Mouse (Mus musculus): ENCODE measurements around the gene 2300002M23Rik. TPM values are rescaled to one million over a fixed set of nuclear protein-coding genes. Genes with fewer than 3 reads are reported as not detected.

2300002M23Rik gene
- polyA plus RNA-seq, 1 experiment from 2014 or later: not detected

DNA sequence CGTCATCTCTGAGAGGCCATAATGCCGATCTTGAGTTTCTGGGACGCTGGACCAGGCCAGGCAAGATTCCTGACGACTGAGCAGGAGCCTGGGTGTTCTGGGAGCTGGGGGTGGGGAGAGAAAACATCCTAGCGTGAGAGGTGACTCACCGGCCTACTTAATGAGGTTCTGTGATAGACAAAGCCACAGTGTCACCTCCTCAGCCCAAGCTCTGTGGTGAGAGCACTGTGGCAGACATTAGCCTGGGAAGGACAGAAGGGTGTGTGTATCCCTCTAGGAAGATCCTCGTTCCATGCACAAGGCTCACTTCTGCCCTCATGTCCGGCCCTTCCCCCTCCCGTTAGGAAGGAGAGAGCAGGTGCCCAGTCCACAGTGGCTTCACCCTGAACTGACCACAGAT, 9.9 kb upstream of the 2300002M23Rik start:
- 79% methylated on average over 9 of the region's 9 CpGs for WGBS
- no peaks in the 10 kb centered on the region for H3K36me3 ChIP-seq
- H3K9me3 ChIP-seq: no peaks in the 10 kb centered on the region
- ATAC-seq (ENCODE audit: low FRiP score, low read depth): no peak
- H3K27me3 ChIP-seq (replicated peaks): no peaks in the 10 kb centered on the region
- no peaks in the 10 kb centered on the region for H3K4me1 ChIP-seq
- no peak overlapping the region for H3K4me2 ChIP-seq (replicated peaks)
- H3K4me3 ChIP-seq: no peak overlapping the region
- H3K27ac ChIP-seq: no peak overlapping the region
- no peak overlapping the region for H3K9ac ChIP-seq

DNA sequence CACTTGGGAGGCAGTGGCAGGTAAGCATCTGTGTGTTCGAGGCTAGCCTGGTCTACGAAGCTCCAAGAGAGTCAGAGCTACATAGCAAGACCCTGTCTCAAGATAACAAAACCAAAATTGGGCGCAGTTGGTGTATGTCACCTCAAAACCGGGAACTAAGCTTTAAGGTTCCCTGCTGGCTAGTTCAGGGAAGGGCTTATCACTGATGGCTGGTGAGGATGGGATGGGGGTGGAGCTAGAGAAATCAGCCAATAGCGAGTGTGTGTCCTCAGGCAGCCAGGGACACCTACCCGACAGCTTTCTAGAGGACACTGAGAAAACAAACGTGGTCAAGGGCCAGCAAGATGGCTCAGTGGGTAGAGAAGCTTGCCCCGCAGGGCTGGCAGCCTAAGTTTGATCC, 9.0 kb upstream of the 2300002M23Rik start:
- H3K27me3 ChIP-seq (replicated peaks): no peaks in the 10 kb centered on the region
- no peak overlapping the region for H3K9ac ChIP-seq
- no peak overlapping the region for H3K4me2 ChIP-seq (replicated peaks)
- 67% methylated on average over 8 of the region's 8 CpGs for WGBS
- ATAC-seq (ENCODE audit: low FRiP score, low read depth): no peak
- no peaks in the 10 kb centered on the region for H3K4me1 ChIP-seq
- H3K36me3 ChIP-seq: no peaks in the 10 kb centered on the region
- H3K4me3 ChIP-seq: no peak overlapping the region
- no peaks in the 10 kb centered on the region for H3K9me3 ChIP-seq
- no peak overlapping the region for H3K27ac ChIP-seq

DNA sequence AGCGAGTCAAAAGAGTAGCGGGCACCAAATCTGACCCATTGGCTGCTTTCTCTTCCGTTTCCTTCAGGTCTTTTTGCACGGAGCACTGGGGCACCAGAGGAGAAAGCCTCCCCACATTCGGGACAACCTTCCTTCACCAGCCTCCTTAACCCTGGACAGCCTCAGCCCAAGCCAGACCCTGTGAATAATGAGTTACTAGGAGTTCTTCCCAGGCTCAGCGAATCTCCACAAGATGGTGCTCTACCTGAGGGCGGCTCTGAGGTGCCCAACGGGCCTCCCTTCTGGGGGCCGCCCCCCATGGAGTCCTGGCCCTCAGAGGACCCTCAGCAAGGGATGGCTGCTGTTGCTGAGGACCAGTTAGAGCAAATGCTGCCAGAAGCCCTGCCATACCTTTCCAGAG, 517 bp downstream of the 2300002M23Rik start:
- no peaks in the 10 kb centered on the region for H3K36me3 ChIP-seq
- H3K27ac ChIP-seq: no peak overlapping the region
- H3K4me3 ChIP-seq: no peak overlapping the region
- WGBS: 26% methylated on average over 9 of the region's 9 CpGs
- no peak overlapping the region for H3K9ac ChIP-seq
- H3K27me3 ChIP-seq (replicated peaks): peaks cover 13% of the 10 kb centered on the region
- peaks cover 14% of the 10 kb centered on the region for H3K4me1 ChIP-seq
- H3K4me2 ChIP-seq (replicated peaks): no peak overlapping the region
- H3K9me3 ChIP-seq: no peaks in the 10 kb centered on the region
- ATAC-seq (ENCODE audit: low FRiP score, low read depth): no peak

DNA sequence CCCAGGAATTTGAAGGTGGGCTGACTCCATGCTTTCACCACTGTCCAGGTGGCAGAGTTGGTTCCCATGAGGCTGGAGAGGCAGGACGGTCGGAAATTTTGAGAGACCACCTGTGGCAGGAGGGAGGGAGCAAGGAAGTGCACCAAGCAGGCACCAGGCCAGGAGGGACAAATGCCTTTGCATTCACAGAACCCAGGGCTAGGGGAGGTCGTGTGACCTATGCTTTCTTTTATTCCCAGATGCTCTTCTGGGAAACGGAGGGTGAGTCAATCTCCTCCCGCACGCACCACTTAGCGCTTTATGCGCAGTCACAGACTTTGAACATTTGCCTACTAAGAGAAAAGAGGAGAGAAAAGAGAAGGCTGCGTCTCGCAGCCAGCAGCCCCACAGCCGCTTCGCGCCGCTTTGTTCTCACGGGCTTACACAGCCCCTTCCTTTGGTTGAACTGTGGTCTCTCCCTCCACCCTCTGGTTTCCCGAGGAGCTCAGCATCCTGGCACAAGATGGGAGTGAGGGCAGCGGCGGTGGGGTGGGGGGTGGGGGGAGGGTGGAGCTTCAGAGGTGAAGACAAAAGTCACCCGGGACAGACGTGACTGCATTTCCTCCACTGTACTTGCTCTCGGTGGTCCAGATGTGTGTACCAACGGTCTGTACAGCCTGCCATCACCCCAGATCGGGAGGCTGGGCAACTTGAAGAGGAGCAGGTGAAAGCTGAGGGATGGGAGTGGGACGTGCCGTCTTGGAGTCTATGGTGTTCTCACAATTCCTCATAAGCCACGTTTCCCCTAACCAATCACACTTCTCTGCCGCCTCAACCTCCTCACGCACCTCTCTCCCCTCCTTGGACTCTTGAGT, 2.1 kb downstream of the 2300002M23Rik start:
- no peaks in the 10 kb centered on the region for H3K9me3 ChIP-seq
- H3K4me2 ChIP-seq (replicated peaks): peak overlapping the region; percentile 60
- peaks cover 13% of the 10 kb centered on the region for H3K27me3 ChIP-seq (replicated peaks)
- peak; percentile 74 for ATAC-seq (ENCODE audit: low FRiP score, low read depth)
- H3K36me3 ChIP-seq: no peaks in the 10 kb centered on the region
- H3K27ac ChIP-seq: no peak overlapping the region
- peak overlapping the region; percentile 45 for H3K9ac ChIP-seq
- WGBS: 3% methylated on average over 28 of the region's 28 CpGs
- peaks cover 14% of the 10 kb centered on the region for H3K4me1 ChIP-seq
- H3K4me3 ChIP-seq: peak overlapping the region; percentile 19

DNA sequence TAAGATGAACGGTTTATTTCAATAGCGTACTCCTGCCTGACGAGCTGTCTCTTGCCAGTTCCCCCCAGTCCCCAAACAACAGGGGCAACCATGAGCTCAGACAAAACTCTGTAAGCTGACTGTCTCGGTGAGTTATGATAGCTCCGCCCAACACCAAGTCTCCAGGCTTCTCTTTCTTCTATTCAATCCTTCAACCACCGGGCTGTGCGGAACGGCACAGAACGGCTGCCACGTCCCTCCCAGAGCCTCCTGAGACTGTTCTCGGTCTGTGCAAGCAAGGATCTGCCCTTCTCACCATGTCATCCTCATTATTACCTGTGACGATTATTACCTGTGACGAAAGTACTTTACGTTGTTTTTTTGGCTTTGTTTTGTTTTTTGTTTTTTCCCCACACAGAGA, 3.6 kb downstream of the 2300002M23Rik start:
- no peak overlapping the region for H3K27ac ChIP-seq
- peak; percentile 52 for ATAC-seq (ENCODE audit: low FRiP score, low read depth)
- H3K9ac ChIP-seq: no peak overlapping the region
- peaks cover 13% of the 10 kb centered on the region for H3K27me3 ChIP-seq (replicated peaks)
- 38% methylated on average over 14 of the region's 14 CpGs for WGBS
- no peaks in the 10 kb centered on the region for H3K9me3 ChIP-seq
- H3K36me3 ChIP-seq: no peaks in the 10 kb centered on the region
- peaks cover 14% of the 10 kb centered on the region for H3K4me1 ChIP-seq
- no peak overlapping the region for H3K4me2 ChIP-seq (replicated peaks)
- no peak overlapping the region for H3K4me3 ChIP-seq

DNA sequence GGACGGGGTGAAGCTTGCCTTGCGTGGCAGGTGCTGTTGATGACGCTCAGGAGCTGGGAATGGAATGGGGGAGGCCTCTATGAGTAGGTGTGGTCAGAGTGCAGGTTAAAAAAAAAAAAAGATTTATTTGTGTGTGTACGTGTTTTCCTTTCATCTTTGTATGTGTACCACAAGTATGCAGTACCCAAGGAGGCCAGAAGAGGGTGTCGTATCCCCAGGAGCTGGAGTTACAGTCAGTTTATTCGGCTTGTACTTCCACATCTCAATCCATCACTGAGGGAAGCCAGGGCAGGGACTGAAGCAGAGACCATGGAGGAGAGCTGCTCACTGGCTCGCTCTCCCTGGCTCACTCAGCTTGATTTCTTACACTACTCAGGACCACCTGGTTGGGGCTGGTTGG, 4.2 kb downstream of the 2300002M23Rik start:
- Histone ChIP-seq H3K4me1 (peaks cover 14% of the 10 kb centered on the region), H3K27me3 (replicated peaks) (peaks cover 13% of the 10 kb centered on the region), H3K4me3 (no peak overlapping the region), H3K9me3 (no peaks in the 10 kb centered on the region), H3K27ac (no peak overlapping the region), H3K36me3 (no peaks in the 10 kb centered on the region), H3K4me2 (replicated peaks) (no peak overlapping the region), H3K9ac (no peak overlapping the region)
- ATAC-seq (ENCODE audit: low FRiP score, low read depth): no peak
- 96% methylated on average over 7 of the region's 7 CpGs for WGBS

DNA sequence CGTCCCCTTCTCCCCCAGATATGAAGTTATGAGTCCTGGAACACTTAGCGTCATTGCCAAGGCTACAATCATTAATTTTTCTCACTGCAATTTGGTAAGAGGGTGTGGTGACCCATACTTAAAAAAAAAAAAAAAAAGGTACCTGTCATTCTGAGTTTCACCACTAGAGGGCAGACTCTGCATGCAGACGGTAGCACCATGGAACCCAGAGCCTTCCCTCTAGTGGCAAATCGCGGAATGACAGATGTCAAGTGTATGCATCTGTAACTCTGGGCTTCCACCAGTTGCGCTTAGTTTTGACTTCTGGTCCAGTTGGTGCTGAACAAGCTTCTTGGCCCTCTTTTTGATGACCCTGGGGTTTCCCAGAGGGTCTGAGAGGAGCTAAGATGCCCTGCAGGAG, 11.0 kb downstream of the 2300002M23Rik start:
- 21% methylated on average over 6 of the region's 6 CpGs for WGBS
- ATAC-seq (ENCODE audit: low FRiP score, low read depth): no peak

DNA sequence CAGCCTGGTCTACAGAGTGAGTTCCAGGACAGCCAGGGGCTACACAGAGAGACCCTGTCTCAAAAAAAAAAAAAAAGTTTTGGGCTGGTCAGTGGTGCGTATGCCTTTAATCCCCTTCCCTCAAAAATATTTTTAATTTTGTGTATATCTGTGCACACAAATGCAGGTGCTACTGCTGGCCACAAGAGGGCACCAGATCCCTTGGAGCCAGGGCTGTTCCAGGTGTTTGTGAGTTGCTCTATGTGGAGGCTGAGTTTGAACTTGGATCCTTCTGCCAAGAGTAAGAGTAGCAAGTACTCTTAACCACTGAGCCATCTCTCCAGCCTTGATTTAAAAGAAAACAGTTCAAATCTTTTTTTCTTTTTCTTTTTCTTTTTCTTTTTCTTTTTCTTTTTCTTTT, 15.7 kb downstream of the 2300002M23Rik start:
- Histone ChIP-seq H3K9ac (no peak overlapping the region), H3K36me3 (no peaks in the 10 kb centered on the region), H3K4me1 (no peaks in the 10 kb centered on the region), H3K4me3 (no peak overlapping the region), H3K4me2 (replicated peaks) (no peak overlapping the region), H3K9me3 (no peaks in the 10 kb centered on the region), H3K27ac (no peak overlapping the region), H3K27me3 (replicated peaks) (no peaks in the 10 kb centered on the region)
- no peak for ATAC-seq (ENCODE audit: low FRiP score, low read depth)
- 85% methylated on average over 1 of the region's 1 CpGs for WGBS

More for the DNA sequence above, 11.0 kb downstream of the 2300002M23Rik start:
- H3K9me3 ChIP-seq: no peaks in the 10 kb centered on the region
- no peak overlapping the region for H3K4me3 ChIP-seq
- no peaks in the 10 kb centered on the region for H3K27me3 ChIP-seq (replicated peaks)
- no peak overlapping the region for H3K9ac ChIP-seq
- no peak overlapping the region for H3K27ac ChIP-seq
- no peaks in the 10 kb centered on the region for H3K36me3 ChIP-seq
- no peak overlapping the region for H3K4me2 ChIP-seq (replicated peaks)
- H3K4me1 ChIP-seq: no peaks in the 10 kb centered on the region

DNA sequence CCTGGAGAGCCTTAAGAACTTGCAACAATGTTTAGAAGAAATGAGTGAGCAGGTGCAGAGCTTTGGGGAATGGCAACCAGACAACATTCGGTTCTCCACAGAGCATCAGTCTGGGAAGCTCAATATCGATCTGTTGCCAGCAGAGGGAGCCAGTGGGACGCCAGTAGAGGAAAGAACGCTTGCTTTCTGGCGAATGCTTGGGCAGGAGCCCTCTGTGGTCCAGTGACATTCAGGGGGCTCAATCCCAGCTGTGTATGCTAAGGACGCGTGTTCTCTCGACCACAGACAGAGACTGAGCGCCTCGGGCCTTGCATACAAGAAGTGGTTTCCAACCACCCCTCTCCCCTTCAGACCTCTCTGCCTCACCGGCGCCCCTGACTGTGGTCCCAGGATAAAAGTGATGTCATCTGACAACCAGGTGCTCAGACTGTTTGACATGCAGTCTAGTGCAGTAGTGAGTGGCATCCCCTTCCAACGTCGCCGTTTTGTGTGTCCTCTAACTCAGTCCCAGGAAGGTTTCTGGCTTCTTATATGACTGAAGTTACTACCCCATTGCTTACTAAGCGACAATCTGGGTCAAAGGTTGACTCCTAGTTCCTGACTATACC, 17.2 kb downstream of the 2300002M23Rik start:
- Histone ChIP-seq H3K27me3 (replicated peaks) (no peaks in the 10 kb centered on the region), H3K36me3 (no peaks in the 10 kb centered on the region), H3K4me1 (no peaks in the 10 kb centered on the region), H3K27ac (no peak overlapping the region), H3K9me3 (no peaks in the 10 kb centered on the region), H3K4me2 (replicated peaks) (peak overlapping the region; percentile 47), H3K4me3 (no peak overlapping the region), H3K9ac (no peak overlapping the region)
- ATAC-seq (ENCODE audit: low FRiP score, low read depth): peak; percentile 50; the same call in 1 of the 2 replicates
- 17% methylated on average over 16 of the region's 16 CpGs for WGBS

DNA sequence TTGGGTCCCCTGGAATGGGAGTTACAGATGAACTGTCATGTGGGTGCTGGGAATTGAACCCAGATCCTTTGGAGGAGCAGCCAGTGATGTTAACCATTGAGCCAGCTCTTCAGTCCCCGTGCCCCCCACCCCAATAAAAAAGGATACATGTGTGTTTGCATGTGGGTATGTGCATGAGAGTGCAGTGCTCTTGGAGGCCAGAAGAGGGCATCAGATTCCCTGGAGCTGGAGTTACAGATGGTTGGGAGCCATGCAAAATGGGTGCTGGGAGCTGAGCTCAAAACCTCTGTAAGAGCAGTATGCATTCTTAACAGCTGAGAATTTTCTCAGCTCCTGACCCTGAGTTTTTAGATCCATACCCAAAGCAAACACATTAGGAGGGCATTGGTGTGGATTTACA, 20.0 kb downstream of the 2300002M23Rik start:
- Histone ChIP-seq H3K27ac (no peak overlapping the region), H3K27me3 (replicated peaks) (no peaks in the 10 kb centered on the region), H3K4me1 (no peaks in the 10 kb centered on the region), H3K9ac (no peak overlapping the region), H3K9me3 (no peaks in the 10 kb centered on the region), H3K36me3 (no peaks in the 10 kb centered on the region), H3K4me3 (no peak overlapping the region), H3K4me2 (replicated peaks) (no peak overlapping the region)
- WGBS: 88% methylated on average over 1 of the region's 1 CpGs
- no peak for ATAC-seq (ENCODE audit: low FRiP score, low read depth)

DNA sequence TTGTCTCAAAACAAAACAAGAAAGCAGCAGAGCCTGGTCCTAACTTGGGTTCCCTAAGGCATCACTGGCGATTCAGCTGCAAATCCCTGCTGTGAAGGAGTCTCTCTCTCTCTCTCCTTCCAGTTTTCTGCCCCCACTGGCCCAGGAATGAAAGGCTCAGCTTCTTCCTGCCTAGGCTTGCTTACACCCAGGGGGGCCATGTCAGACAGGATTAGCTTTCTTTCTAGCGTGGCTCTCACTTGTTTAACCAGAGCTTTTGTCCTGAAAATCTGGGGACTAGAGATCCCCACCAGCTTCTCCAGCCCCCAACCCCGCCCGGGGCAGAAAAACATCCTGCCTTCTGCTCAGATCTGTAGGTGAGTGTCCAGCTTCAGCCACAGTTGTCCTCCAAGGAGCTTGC, 21.1 kb downstream of the 2300002M23Rik start:
- no peak for ATAC-seq (ENCODE audit: low FRiP score, low read depth)
- no peak overlapping the region for H3K4me2 ChIP-seq (replicated peaks)
- no peaks in the 10 kb centered on the region for H3K36me3 ChIP-seq
- no peak overlapping the region for H3K9ac ChIP-seq
- 45% methylated on average over 4 of the region's 4 CpGs for WGBS
- no peak overlapping the region for H3K4me3 ChIP-seq
- no peaks in the 10 kb centered on the region for H3K27me3 ChIP-seq (replicated peaks)
- H3K9me3 ChIP-seq: no peaks in the 10 kb centered on the region
- no peak overlapping the region for H3K27ac ChIP-seq
- no peaks in the 10 kb centered on the region for H3K4me1 ChIP-seq

DNA sequence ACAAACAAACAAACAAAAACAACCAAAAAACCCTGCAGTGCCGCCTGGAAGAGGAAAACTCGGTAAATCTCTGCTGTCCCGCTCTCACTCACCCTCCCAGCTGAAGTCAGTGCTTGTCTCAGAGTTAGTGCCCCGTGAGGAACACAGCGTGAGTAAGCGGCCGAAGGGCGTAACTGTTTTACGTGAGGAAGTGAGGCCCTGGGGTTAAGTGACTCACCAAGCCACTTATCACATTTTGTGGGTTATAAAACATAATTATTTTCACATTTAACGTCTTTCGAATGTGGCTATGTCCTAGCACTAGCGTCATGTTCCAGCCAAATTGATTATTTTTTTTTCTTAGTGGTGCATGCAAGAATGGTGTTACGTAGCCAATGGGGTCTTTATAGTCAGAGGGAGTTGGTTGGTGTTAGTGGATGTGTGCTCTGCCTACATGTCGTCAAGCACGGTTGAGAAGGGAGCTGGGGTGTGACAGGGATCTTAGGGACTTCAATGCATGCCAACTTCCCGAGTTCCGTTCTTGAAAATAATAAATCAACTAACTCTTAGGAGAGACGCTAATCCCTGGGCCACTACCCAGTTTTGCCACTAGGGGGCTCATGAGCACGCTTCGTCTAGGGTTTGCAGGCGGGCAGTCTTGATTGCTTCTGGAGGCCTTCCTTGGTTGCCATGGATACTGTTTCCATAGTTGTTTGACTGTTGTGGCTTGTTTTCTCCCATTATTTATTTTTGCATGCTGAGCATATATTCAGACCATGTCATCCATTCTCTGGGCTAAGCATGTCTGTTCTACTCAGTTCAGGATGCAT, 23.4 kb downstream of the 2300002M23Rik start:
- WGBS: 50% methylated on average over 21 of the region's 21 CpGs

More for the DNA sequence above, 23.4 kb downstream of the 2300002M23Rik start:
- no peaks in the 10 kb centered on the region for H3K27me3 ChIP-seq (replicated peaks)
- H3K36me3 ChIP-seq: no peaks in the 10 kb centered on the region
- H3K4me2 ChIP-seq (replicated peaks): no peak overlapping the region
- H3K4me3 ChIP-seq: no peak overlapping the region
- ATAC-seq (ENCODE audit: low FRiP score, low read depth): peak; percentile 75
- H3K27ac ChIP-seq: no peak overlapping the region
- no peaks in the 10 kb centered on the region for H3K4me1 ChIP-seq
- H3K9ac ChIP-seq: no peak overlapping the region
- no peaks in the 10 kb centered on the region for H3K9me3 ChIP-seq

All from neural tube, embryonic 12.5 days (tissue).